Mouse (Mus musculus) small intestine, adult 2 months (tissue): ENCODE results near the gene Pdcd10. TPM values are rescaled to one million over a fixed set of nuclear protein-coding genes. Genes with fewer than 3 reads are reported as not detected.

Experiments used
- H3K27ac ChIP-seq: fragments of 200-500 bp; 2 replicates; pipeline ENCODE4 v1.5.1; 2012; ENCODE audit warnings: low read depth, low read length, control low read depth, inconsistent platforms; ENCODE audit not compliant: insufficient read depth
- H3K27me3 ChIP-seq: fragments of 200-500 bp; 2 replicates; pipeline ENCODE4 v1.6.1; 2012; ENCODE audit warnings: mild to moderate bottlenecking, moderate library complexity, low read length, inconsistent platforms; ENCODE audit not compliant: control insufficient read depth, insufficient read depth
- H3K36me3 ChIP-seq: fragments of 200-500 bp; 2 replicates; pipeline ENCODE4 v1.6.1; 2012; ENCODE audit warnings: mild to moderate bottlenecking, low read length, control low read depth, inconsistent platforms; ENCODE audit not compliant: control insufficient read depth, insufficient read depth
- H3K4me1 ChIP-seq: fragments of 200-500 bp; 2 replicates; pipeline ENCODE4 v1.6.1; 2012; ENCODE audit warnings: low read length, inconsistent platforms, mixed read lengths; ENCODE audit not compliant: control insufficient read depth, insufficient read depth, insufficient read length
- H3K4me3 ChIP-seq: fragments of 200-500 bp; 2 replicates; pipeline ENCODE4 v1.5.1; 2012; ENCODE audit warnings: low read depth, mild to moderate bottlenecking, control low read depth, inconsistent platforms, low read length, moderate library complexity
- CTCF ChIP-seq: fragments of 200-500 bp; IDR thresholded peaks from 2 replicates; pipeline ENCODE4 v1.5.1; 2012; ENCODE audit warnings: low read depth, mild to moderate bottlenecking, control low read depth, inconsistent platforms, low read length, moderate library complexity, mixed read lengths; ENCODE audit not compliant: insufficient replicate concordance, insufficient read length; ENCODE audit errors: extremely low read depth
- POLR2A ChIP-seq: fragments of 200-500 bp; IDR thresholded peaks from 2 replicates; pipeline ENCODE4 v1.6.1; 2012; ENCODE audit warnings: low read depth, mild to moderate bottlenecking, control low read depth, inconsistent platforms, low read length, moderate library complexity
- WGBS: fragments of 180-500 bp; shearing (Covaris S2); methylation state at CpG from one replicate; pipeline ENCODE4 v1.1.7; 2018; 5-methylcytosine and 5-hydroxymethylcytosine counted together
- polyA plus RNA-seq: library from polyadenylated mRNA; depleted of rRNA; stranded (reverse); fragments of >200 nt; gene quantifications from 2 replicates; pipeline ENCODE4 v1.2.3, GENCODE M21; 2012

Gene Pdcd10
- polyA plus RNA-seq, 1 experiment: 0.47 TPM

GRCm38 (mm10) chr3:75556121-75556694 lies 448 bp downstream of the Pdcd10 start:
- TF ChIP-seq POLR2A: no peak
- TF ChIP-seq CTCF: no peak
- Histone ChIP-seq H3K4me1 (peaks cover 2% of the 10 kb centered on the region; the same call in 1 of the 2 replicates), H3K36me3 (no peaks in the 10 kb centered on the region), H3K4me3 (peak overlapping the region; percentile 67), H3K27me3 (no peaks in the 10 kb centered on the region), H3K27ac (peak overlapping the region; percentile 51)
- WGBS: under 1% methylated on average over 36 of the region's 36 CpGs

- Histone ChIP-seq H3K4me1 (no peaks in the 10 kb centered on the region; the same call in 1 of the 2 replicates), H3K36me3 (no peaks in the 10 kb centered on the region), H3K27ac (no peak overlapping the region), H3K4me3 (no peak overlapping the region), H3K27me3 (no peaks in the 10 kb centered on the region)
- no peak for TF ChIP-seq CTCF
- no peak for TF ChIP-seq POLR2A
These were observed 5.4 kb downstream of the Pdcd10 start for GRCm38 (mm10) chr3:75551248-75551647.

GRCm38 (mm10) chr3:75544287-75544686 lies 12.4 kb downstream of the Pdcd10 start:
- H3K4me3 ChIP-seq: no peak overlapping the region
- WGBS: 93% methylated on average over 1 of the region's 1 CpGs
- no peaks in the 10 kb centered on the region for H3K27me3 ChIP-seq
- H3K36me3 ChIP-seq: peaks cover 2% of the 10 kb centered on the region; the same call in 1 of the 2 replicates
- H3K27ac ChIP-seq: no peak overlapping the region
- no peaks in the 10 kb centered on the region for H3K4me1 ChIP-seq
- no peak for TF ChIP-seq CTCF
- no peak for TF ChIP-seq POLR2A

GRCm38 (mm10) chr3:75542852-75543251 lies 13.8 kb downstream of the Pdcd10 start:
- Histone ChIP-seq H3K27ac (no peak overlapping the region), H3K4me3 (no peak overlapping the region), H3K27me3 (no peaks in the 10 kb centered on the region), H3K36me3 (peaks cover 9% of the 10 kb centered on the region), H3K4me1 (no peaks in the 10 kb centered on the region)
- TF ChIP-seq POLR2A (no peak), CTCF (no peak)
- 88% methylated on average over 3 of the region's 3 CpGs for WGBS

GRCm38 (mm10) chr3:75541259-75541658 lies 15.4 kb downstream of the Pdcd10 start:
- TF ChIP-seq CTCF: no peak
- no peak for TF ChIP-seq POLR2A

GRCm38 (mm10) chr3:75534045-75534834 lies 22.4 kb downstream of the Pdcd10 start:
- Histone ChIP-seq H3K36me3 (peaks cover 16% of the 10 kb centered on the region), H3K27me3 (no peaks in the 10 kb centered on the region), H3K4me1 (no peaks in the 10 kb centered on the region), H3K4me3 (no peak overlapping the region), H3K27ac (no peak overlapping the region)
- no peak for TF ChIP-seq POLR2A
- TF ChIP-seq CTCF: no peak
- 49% methylated on average over 3 of the region's 3 CpGs for WGBS

More at GRCm38 (mm10) chr3:75541259-75541658, 15.4 kb downstream of the Pdcd10 start:
- Histone ChIP-seq H3K27me3 (no peaks in the 10 kb centered on the region), H3K4me3 (no peak overlapping the region), H3K27ac (no peak overlapping the region), H3K36me3 (peaks cover 13% of the 10 kb centered on the region), H3K4me1 (no peaks in the 10 kb centered on the region)
- 86% methylated on average over 4 of the region's 4 CpGs for WGBS

GRCm38 (mm10) chr3:75531074-75531473 lies 25.6 kb downstream of the Pdcd10 start:
- TF ChIP-seq POLR2A (no peak), CTCF (no peak)
- Histone ChIP-seq H3K36me3 (peaks cover 20% of the 10 kb centered on the region), H3K27me3 (no peaks in the 10 kb centered on the region), H3K4me3 (no peak overlapping the region), H3K27ac (no peak overlapping the region), H3K4me1 (no peaks in the 10 kb centered on the region)
- 86% methylated on average over 3 of the region's 3 CpGs for WGBS
